Comparison of ENCODE assay signal across 8 mouse cellular contexts in genomic region chr1:181272622-181273296, GRCm38 (mm10).
DNase-seq lines count a peak whose midpoint lies in the region; ATAC-seq lines count a peak whose summit lies in the region.

No protein-coding gene starts in this region.

- 0 out of 2 replicates have a peak, but pooled peaks cover 3% of the 10 kb centered on the region for H3K9me3 ChIP-seq in hindbrain, embryonic 12.5 days (replicated peaks)

- H3K4me2 ChIP-seq in hindbrain, embryonic 12.5 days (replicated peaks) = no peak overlapping the region; the same call in 1 of the 2 replicates

- H3K36me3 ChIP-seq in hindbrain, embryonic 12.5 days = no peaks in the 10 kb centered on the region

- DNase-seq in NIH3T3 (ENCODE audit: low read depth) = peak; percentile 91
- peak; percentile 83 to 91 for DNase-seq in cerebellum, postnatal 25 days
- DNase-seq in frontal cortex, postnatal 14 days (ENCODE audit: low spot score in 2 of 2) = peak; percentile 56 to 77
- DNase-seq in layer of hippocampus, postnatal 36 days = peak; percentile 78
- peak; percentile 89 for DNase-seq in lung, postnatal 14 days
- DNase-seq in retina, adult 2 months (ENCODE audit: low read depth, low spot score) = peak; percentile 30
- DNase-seq in thymus, postnatal 25 days = peak; percentile 82

- H3K9ac ChIP-seq in hindbrain, embryonic 12.5 days = no peak overlapping the region

- 5% methylated on average over 18 of the region's 20 CpGs for WGBS in hindbrain, embryonic 12.5 days

- H3K4me1 ChIP-seq in hindbrain, embryonic 12.5 days = no peaks in the 10 kb centered on the region

- no peaks in the 10 kb centered on the region for H3K27me3 ChIP-seq in hindbrain, embryonic 12.5 days

- peak; percentile 90 for ATAC-seq in hindbrain, embryonic 12.5 days (ENCODE audit: low FRiP score)

- no peak overlapping the region for H3K27ac ChIP-seq in hindbrain, embryonic 12.5 days

- H3K4me3 ChIP-seq in hindbrain, embryonic 12.5 days = no peak overlapping the region

Comparison
In these comparisons a context has a peak if more than half of its experiments do, and no peak if none do; other contexts are left out.
1. DNase-seq: peak in every context shown above with its lines; median percentile 91 in NIH3T3; 89 in lung, postnatal 14 days; 87 in cerebellum, postnatal 25 days; 82 in thymus, postnatal 25 days; 78 in layer of hippocampus, postnatal 36 days; 66 in frontal cortex, postnatal 14 days; 30 in retina, adult 2 months.